Mouse (Mus musculus): ENCODE measurements at regions not wholly inside any gene's neighbourhood (a gene's known extent, or its start where the extent isn't known, plus 50 kb on each side); places are given as distances from the start of the nearest gene placed in this dataset.

GRCm38 (mm10) chr9:31971801-31972628 lies 58.8 kb upstream of the Barx2 start:
- DNase-seq (ENCODE audit: extremely low read depth, insufficient read length, low spot score): no peak

DNA sequence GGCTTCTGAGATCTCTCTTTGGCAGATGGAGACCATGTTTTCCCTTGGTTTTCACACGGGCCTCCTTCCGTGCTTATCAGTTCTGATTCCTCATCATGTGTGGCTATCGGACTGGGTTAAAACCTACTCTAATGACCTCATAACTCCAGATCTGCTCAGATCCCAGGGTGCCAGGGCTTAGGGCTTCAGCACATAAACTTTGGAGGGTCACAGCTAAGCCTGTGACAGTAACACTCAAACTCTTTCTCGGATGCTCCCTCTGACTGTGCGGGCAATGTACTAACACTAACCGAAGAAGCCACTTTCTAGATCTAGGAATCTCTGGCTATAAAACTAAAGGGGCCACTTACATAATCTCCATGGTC lies 59.3 kb upstream of the Barx2 start:
- no peak for DNase-seq (ENCODE audit: extremely low read depth, insufficient read length, low spot score)

GRCm38 (mm10) chr9:31976191-31976590 lies 62.9 kb upstream of the Barx2 start:
- DNase-seq (ENCODE audit: extremely low read depth, insufficient read length, low spot score): no peak

- no peak for DNase-seq (ENCODE audit: extremely low read depth, insufficient read length, low spot score)
Measured at GRCm38 (mm10) chr9:31978071-31978470, 64.8 kb upstream of the Barx2 start.

DNA sequence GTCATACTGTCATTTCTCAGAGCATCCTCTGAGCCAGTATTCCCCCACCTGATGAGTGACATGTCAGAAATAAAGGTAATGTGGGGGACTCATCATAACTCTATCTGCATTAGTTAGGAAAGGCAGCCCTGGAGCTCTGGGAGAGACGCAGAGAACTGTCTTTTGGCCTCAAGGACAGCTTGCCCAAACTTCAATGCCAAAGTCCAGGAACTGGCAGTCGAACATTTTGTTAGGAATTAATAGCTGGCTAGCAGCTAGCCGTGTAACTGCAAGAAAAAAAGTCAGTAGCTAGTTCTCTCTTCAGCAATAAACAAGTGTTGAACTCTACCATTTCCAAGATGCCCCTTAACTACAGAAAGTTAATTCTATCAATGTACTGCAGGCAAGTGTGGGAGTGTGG lies 65.9 kb upstream of the Barx2 start:
- no peak for DNase-seq (ENCODE audit: extremely low read depth, insufficient read length, low spot score)

DNA sequence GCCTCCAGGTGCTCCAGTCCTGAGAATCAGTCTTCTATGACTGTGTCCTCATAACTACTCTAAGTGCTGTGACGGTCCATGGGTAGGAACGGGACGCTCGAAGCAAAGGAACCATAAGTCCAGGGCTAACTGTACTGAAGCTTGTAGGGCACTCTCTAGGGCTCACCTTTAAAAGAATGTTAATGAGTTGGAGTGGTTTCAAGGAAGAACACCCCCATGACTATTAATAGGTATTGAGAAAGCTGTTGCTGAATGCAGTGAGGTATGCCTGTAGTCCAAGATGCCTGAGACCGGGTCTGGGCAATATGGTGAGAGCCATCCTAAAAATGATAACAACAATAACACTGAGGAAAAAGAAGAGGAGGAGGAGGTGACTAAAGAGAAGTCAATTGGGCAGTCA lies 67.2 kb upstream of the Barx2 start:
- DNase-seq (ENCODE audit: extremely low read depth, insufficient read length, low spot score): no peak

- DNase-seq (ENCODE audit: extremely low read depth, insufficient read length, low spot score): no peak
Measured at GRCm38 (mm10) chr9:31983759-31984586, 70.7 kb upstream of the Barx2 start.

DNA sequence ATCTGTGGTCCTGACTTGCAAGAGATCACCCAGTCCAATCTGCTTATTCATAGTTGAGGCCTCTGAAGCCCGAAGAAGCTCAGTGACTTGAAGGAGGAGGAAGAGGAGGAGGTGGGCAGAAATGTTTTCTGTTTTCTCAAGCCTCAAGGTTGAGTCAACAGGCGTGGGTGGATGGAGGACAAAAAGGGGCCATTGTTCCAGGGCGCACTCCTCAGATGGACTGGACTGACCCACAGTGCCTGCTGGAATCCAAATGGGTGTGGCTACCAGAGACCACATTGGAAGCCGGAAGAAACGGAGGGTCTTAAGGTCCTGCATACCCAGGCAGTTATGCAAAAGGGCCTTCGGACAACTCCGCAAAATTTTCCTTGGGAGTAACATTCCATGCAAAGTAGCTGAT lies 75.6 kb upstream of the Barx2 start:
- DNase-seq (ENCODE audit: extremely low read depth, insufficient read length, low spot score): no peak

DNA sequence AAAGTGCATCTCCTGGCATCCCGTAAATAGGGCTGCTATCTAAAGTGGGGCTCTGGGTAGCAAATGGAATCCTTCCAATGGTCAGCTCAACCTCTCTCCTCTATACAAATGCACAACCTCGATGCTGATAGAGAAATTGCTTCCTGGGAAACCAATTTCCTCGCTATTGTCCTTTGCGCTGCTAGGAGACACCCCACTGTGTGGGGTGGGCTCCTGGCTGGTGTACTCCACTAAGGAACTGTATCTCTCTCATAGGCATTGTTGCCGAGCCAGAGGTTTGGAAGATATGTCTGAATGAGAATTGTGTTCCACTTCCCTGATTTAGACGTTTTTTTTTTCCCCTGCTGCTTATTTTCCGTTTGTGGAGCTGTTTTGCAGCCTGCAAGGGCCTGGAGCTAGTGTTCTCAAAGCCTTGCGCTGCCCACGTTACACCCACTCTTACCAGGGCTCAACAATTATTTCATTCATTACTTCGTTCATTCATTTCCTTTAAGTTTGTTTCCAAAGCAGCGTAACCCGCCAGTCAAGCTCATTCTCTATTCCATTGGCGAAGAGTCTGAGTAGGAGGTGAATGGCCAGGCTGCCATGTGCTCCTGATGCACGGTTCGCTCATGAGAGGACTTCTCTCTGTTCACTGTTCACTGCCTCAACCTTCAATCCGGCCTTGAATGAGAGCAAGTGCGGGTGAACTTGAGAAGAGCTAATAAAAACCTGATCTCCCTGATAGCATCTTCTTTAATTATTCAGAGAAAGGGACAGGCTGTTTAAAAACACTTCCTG lies 76.5 kb upstream of the Barx2 start:
- no peak for DNase-seq (ENCODE audit: extremely low read depth, insufficient read length, low spot score)

DNA sequence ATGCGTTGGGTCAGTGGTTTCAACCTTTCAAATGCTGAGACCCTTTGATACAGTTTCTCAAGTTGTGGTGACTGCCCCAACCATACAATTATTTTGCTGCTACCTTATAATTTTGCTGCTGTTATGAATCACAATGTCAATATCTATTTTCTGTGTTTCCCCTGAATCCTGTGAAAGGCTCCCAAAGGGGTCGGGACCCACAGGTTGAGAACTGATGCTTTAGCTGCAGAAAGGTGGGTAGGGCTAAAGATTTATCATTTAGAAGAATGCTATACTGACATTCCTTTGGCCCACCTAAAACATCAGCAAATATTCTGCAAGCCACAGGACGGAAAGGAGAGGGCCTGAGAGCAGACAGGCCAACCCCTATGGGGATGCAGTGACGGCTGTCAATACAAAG lies 77.2 kb upstream of the Barx2 start:
- no peak for DNase-seq (ENCODE audit: extremely low read depth, insufficient read length, low spot score)

- DNase-seq (ENCODE audit: extremely low read depth, insufficient read length, low spot score): no peak
Measured at GRCm38 (mm10) chr9:31993631-31994601, 80.7 kb upstream of the Barx2 start.

GRCm38 (mm10) chr9:31995101-31995500 lies 81.8 kb upstream of the Barx2 start:
- DNase-seq (ENCODE audit: extremely low read depth, insufficient read length, low spot score): no peak

- DNase-seq (ENCODE audit: extremely low read depth, insufficient read length, low spot score): no peak
Measured at GRCm38 (mm10) chr9:31995700-31996099, 82.4 kb upstream of the Barx2 start.

DNA sequence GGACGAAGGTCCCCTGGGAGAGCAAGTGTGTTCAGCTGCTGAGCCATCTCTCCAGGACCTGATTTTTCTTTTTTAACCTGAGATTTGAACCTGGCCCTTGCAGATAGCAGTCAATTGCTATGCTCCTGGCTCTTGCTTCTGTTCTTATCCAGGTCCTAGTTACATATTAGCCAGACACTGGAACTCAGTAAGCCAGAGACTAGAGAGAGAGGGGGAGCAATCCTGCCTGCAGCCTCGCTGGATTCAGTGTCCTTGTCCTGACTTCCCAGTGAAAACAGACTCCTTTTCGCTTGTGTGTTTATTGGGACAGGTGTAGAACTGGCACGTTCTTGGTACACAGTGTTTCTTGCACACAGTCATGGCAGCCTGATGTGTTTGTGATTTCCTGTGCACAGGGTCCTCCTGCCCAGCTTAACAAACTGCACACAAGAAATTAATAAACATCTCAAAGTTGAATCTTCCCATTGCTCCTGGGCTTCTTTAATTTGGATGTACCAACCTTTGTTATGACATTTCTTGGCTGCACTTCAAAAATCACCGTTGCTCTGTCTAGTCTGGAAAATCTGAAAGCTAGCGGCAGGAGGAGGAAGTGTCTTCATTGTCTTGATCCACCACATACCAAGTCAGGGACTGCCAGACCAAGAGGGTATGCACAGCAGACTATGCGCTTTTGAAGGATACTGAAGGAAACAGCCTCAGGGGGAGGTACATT lies 83.4 kb upstream of the Barx2 start:
- DNase-seq (ENCODE audit: extremely low read depth, insufficient read length, low spot score): no peak

DNA sequence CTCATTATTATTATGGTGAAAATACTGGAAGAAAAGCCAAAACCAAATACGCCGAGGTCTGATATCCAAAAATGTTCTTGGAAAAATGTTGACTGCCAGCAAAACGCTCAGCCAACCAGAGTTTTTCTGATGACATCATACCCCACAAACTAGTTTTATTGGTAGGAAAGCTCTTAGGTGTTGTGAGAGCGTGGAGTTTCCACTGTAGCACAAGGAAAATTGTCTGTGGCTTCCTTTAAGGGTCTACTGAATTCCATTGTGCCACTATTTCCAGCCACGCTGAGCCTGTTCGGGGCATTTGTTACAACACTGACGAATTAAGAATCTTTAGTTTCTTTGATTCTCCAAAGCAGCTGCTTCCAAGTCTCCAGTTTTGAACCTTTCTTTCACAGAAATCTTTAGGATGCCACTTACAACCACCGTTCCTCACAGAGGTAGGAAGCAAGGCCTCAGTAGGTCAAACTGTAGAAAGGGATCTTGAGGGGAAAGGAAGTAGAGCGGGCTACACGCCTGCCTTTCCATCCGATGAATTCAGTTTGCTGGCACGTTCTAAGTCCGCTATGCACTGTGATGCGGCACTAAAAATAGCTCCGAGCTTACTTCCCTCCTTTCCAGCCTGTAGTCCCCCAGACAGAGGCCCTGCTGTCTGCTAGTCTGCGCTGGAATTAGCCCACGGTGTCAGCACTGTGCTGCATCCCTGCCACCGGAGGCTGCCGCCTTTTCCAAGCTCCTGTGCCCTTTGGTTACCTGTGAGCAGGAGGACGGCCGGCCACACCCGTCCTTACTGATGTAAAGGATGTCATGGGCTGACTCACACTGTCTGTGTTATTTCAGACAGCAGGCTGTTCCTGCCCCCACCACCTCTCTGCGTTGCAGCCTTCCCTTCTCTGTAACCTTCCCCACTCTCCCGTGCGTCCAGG lies 84.2 kb upstream of the Barx2 start:
- DNase-seq (ENCODE audit: extremely low read depth, insufficient read length, low spot score): no peak

GRCm38 (mm10) chr9:31998488-31999280 lies 85.4 kb upstream of the Barx2 start:
- no peak for DNase-seq (ENCODE audit: extremely low read depth, insufficient read length, low spot score)

DNA sequence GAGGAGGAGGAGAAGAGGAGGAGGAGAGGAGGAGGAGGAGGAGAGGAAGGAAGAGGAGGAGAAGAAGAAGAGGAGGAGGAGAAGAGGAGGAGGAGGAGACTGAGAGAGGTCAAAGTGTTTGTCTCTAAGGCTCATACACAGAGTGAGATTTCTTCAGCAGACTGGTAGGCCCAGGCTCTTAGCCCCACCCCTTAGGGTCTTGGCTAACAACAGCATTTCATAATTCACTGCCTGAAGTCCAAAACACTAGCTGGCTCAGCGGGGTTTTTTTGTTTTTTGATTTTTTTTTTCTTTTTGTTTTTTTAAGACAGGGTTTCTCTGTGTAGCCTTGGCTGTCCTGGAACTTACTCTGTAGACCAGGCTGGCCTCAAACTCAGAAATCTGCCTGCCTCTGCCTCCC lies 86.5 kb upstream of the Barx2 start:
- no peak for DNase-seq (ENCODE audit: extremely low read depth, insufficient read length, low spot score)

DNA sequence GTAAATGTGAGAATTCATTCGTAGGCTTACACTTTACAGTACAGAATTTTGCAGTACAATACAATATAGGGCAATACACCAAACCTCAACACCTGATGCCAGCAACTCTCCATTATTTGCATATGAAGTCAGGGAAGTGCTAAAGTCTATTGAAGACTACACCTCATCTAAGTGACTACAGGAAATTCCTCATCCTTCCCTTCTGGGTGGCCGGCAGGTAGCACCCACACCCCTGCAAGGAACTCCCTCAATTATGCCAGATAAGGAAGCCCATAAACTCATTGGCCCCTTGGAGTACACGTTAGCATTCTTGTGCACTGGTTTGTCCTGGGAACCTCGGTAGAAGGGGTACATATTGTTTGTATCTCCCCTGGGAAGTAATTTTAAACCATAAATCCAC lies 89.7 kb upstream of the Barx2 start:
- DNase-seq (ENCODE audit: extremely low read depth, insufficient read length, low spot score): no peak

Data from 3134 (cell line).